Mouse (Mus musculus) limb, embryonic 10.5 days (tissue): ENCODE results near the gene Dedd. TPM values are rescaled to one million over a fixed set of nuclear protein-coding genes. Genes with fewer than 3 reads are reported as not detected.
"Not testable (repeated sequence)": the region's sequence is repeated elsewhere in the genome, so short reads cannot be mapped to it uniquely, and the experiment has no call there.

Source experiments
- DNase-seq: peaks from one replicate; pipeline ENCODE4 v3.0.0-alpha.2; 2017; ENCODE audit warnings: low spot score
- H3K27ac ChIP-seq: fragments of 300-500 bp; sonication (generic); 2 replicates; pipeline ENCODE4 v1.5.1; 2016; ENCODE audit warnings: mild to moderate bottlenecking
- H3K27me3 ChIP-seq: fragments of 300-500 bp; sonication (generic); 2 replicates; pipeline ENCODE4 v1.6.1; 2016; ENCODE audit warnings: low read depth, mild to moderate bottlenecking; ENCODE audit not compliant: poor library complexity, severe bottlenecking
- H3K36me3 ChIP-seq: fragments of 300-500 bp; sonication (generic); 2 replicates; pipeline ENCODE4 v1.6.1; 2016; ENCODE audit warnings: mild to moderate bottlenecking, moderate library complexity
- H3K4me1 ChIP-seq: fragments of 300-500 bp; sonication (generic); 2 replicates; pipeline ENCODE4 v1.6.1; 2016
- H3K4me3 ChIP-seq: fragments of 300-500 bp; sonication (generic); 2 replicates; pipeline ENCODE4 v1.5.1; 2016; ENCODE audit warnings: mild to moderate bottlenecking, moderate library complexity
- H3K9me3 ChIP-seq: fragments of 300-500 bp; sonication (generic); replicated peaks from 2 replicates; pipeline ENCODE4 v1.6.1; 2016; ENCODE audit warnings: mild to moderate bottlenecking
- WGBS: fragments of 180-500 bp; shearing (Covaris S2); methylation state at CpG from one replicate; pipeline ENCODE4 v1.1.7; 2016; 5-methylcytosine and 5-hydroxymethylcytosine counted together
- polyA plus RNA-seq: library from polyadenylated mRNA; unstranded; fragments of >200 nt; fragmentation: Nextera tagmentation; extraction: Ambion mirVana; gene quantifications from 2 replicates; pipeline ENCODE4 v1.2.1, GENCODE M21; 2016

The Dedd gene
- polyA plus RNA-seq, 1 experiment from 2014 or later = 50.5 TPM

- Histone ChIP-seq H3K27me3 (no peaks in the 10 kb centered on the region), H3K9me3 (no peaks in the 10 kb centered on the region), H3K36me3 (peaks cover 16% of the 10 kb centered on the region), H3K4me1 (peaks cover 22% of the 10 kb centered on the region), H3K4me3 (no peak overlapping the region), H3K27ac (no peak overlapping the region)
- WGBS = 81% methylated on average over 2 of the region's 2 CpGs
- DNase-seq = no peak
Measured at GRCm38 (mm10) chr1:171325571-171325970, 3.4 kb upstream of the Dedd start.

- H3K27me3 ChIP-seq, DNase-seq, H3K27ac ChIP-seq, H3K4me3 ChIP-seq, H3K9me3 ChIP-seq: not testable (repeated sequence)
- 90% methylated on average over 4 of the region's 4 CpGs for WGBS
- peaks cover 16% of the 10 kb centered on the region for H3K36me3 ChIP-seq
- peaks cover 31% of the 10 kb centered on the region for H3K4me1 ChIP-seq
Measured at GRCm38 (mm10) chr1:171326588-171326987, 2.4 kb upstream of the Dedd start.

- peaks cover 31% of the 10 kb centered on the region for H3K4me1 ChIP-seq
- H3K27me3 ChIP-seq = no peaks in the 10 kb centered on the region
- H3K4me3 ChIP-seq = peak overlapping the region; percentile 89
- peak overlapping the region; percentile 99 for H3K27ac ChIP-seq
- peaks cover 28% of the 10 kb centered on the region for H3K36me3 ChIP-seq
- DNase-seq = peak; percentile 31
- WGBS = 45% methylated on average over 9 of the region's 9 CpGs
- no peaks in the 10 kb centered on the region for H3K9me3 ChIP-seq
Measured at GRCm38 (mm10) chr1:171328244-171328643, 701 bp upstream of the Dedd start.

- peaks cover 31% of the 10 kb centered on the region for H3K4me1 ChIP-seq
- 1% methylated on average over 52 of the region's 61 CpGs for WGBS
- H3K36me3 ChIP-seq = peaks cover 38% of the 10 kb centered on the region
- no peaks in the 10 kb centered on the region for H3K9me3 ChIP-seq
- H3K27ac ChIP-seq = peak overlapping the region; percentile 99
- DNase-seq = peak; percentile 94
- peak overlapping the region; percentile 89 for H3K4me3 ChIP-seq
- H3K27me3 ChIP-seq = no peaks in the 10 kb centered on the region
Measured at GRCm38 (mm10) chr1:171329433-171330215, 679 bp downstream of the Dedd start.

- Histone ChIP-seq H3K27ac (peak overlapping the region; percentile 99), H3K9me3 (no peaks in the 10 kb centered on the region), H3K27me3 (no peaks in the 10 kb centered on the region), H3K36me3 (peaks cover 36% of the 10 kb centered on the region), H3K4me3 (peak overlapping the region; percentile 89), H3K4me1 (peaks cover 31% of the 10 kb centered on the region)
- DNase-seq = no peak
- WGBS = under 1% methylated on average over 4 of the region's 4 CpGs
Measured at GRCm38 (mm10) chr1:171330216-171330560, 1.2 kb downstream of the Dedd start.

- Histone ChIP-seq H3K9me3 (peaks cover 5% of the 10 kb centered on the region; the same call in 1 of the 2 replicates), H3K4me1 (peaks cover 17% of the 10 kb centered on the region), H3K4me3 (no peak overlapping the region), H3K27me3 (no peaks in the 10 kb centered on the region), H3K27ac (no peak overlapping the region), H3K36me3 (peaks cover 71% of the 10 kb centered on the region)
- WGBS = 96% methylated on average over 16 of the region's 16 CpGs
- no peak for DNase-seq
Measured at GRCm38 (mm10) chr1:171342262-171343207, 13.6 kb downstream of the Dedd start.

GRCm38 (mm10) chr1:171343922-171344677 lies 15.2 kb downstream of the Dedd start:
- no peaks in the 10 kb centered on the region for H3K27me3 ChIP-seq
- no peak for DNase-seq
- peak overlapping the region; percentile 87 for H3K4me3 ChIP-seq
- H3K27ac ChIP-seq = no peak overlapping the region
- H3K9me3 ChIP-seq = peaks cover 5% of the 10 kb centered on the region; the same call in 1 of the 2 replicates
- H3K36me3 ChIP-seq = peaks cover 65% of the 10 kb centered on the region
- 84% methylated on average over 9 of the region's 9 CpGs for WGBS
- peaks cover 17% of the 10 kb centered on the region for H3K4me1 ChIP-seq

- peak overlapping the region; percentile 87 for H3K4me3 ChIP-seq
- H3K36me3 ChIP-seq = peaks cover 62% of the 10 kb centered on the region
- peaks cover 5% of the 10 kb centered on the region; the same call in 1 of the 2 replicates for H3K9me3 ChIP-seq
- H3K27ac ChIP-seq = peak overlapping the region; percentile 88; the same call in 1 of the 2 replicates
- peaks cover 17% of the 10 kb centered on the region for H3K4me1 ChIP-seq
- WGBS = 77% methylated on average over 9 of the region's 9 CpGs
- no peak for DNase-seq
- no peaks in the 10 kb centered on the region for H3K27me3 ChIP-seq
Measured at GRCm38 (mm10) chr1:171344715-171345114, 15.8 kb downstream of the Dedd start.

GRCm38 (mm10) chr1:171345225-171346094 lies 16.5 kb downstream of the Dedd start, which contains the start of the genes Nit1 and Pfdn2:
Gene Nit1, minus strand, starts transcription at chr1:171345646.
Gene Pfdn2, plus strand, starts transcription at chr1:171345670.
- peak; percentile 98 for DNase-seq
- Histone ChIP-seq H3K36me3 (peaks cover 54% of the 10 kb centered on the region), H3K4me1 (peaks cover 17% of the 10 kb centered on the region), H3K9me3 (peaks cover 5% of the 10 kb centered on the region; the same call in 1 of the 2 replicates), H3K4me3 (peak within 1 kb of the TSS; percentile 87), H3K27me3 (no peaks in the 10 kb centered on the region), H3K27ac (peak within 1 kb of the TSS; percentile 88)
- WGBS = 1% methylated on average over 53 of the region's 53 CpGs

GRCm38 (mm10) chr1:171346095-171346450 lies 17.1 kb downstream of the Dedd start:
- Histone ChIP-seq H3K4me1 (peaks cover 17% of the 10 kb centered on the region), H3K4me3 (peak overlapping the region; percentile 87), H3K27ac (peak overlapping the region; percentile 88), H3K36me3 (peaks cover 48% of the 10 kb centered on the region), H3K9me3 (peaks cover 5% of the 10 kb centered on the region; the same call in 1 of the 2 replicates), H3K27me3 (no peaks in the 10 kb centered on the region)
- peak; percentile 38 for DNase-seq
- under 1% methylated on average over 14 of the region's 14 CpGs for WGBS

- H3K4me1 ChIP-seq = peaks cover 17% of the 10 kb centered on the region
- H3K4me3 ChIP-seq = no peak overlapping the region
- H3K27ac ChIP-seq = no peak overlapping the region
- peaks cover 5% of the 10 kb centered on the region; the same call in 1 of the 2 replicates for H3K9me3 ChIP-seq
- DNase-seq = no peak
- peaks cover 26% of the 10 kb centered on the region for H3K36me3 ChIP-seq
- no peaks in the 10 kb centered on the region for H3K27me3 ChIP-seq
- WGBS = 95% methylated on average over 3 of the region's 3 CpGs
Measured at GRCm38 (mm10) chr1:171348665-171349064, 19.7 kb downstream of the Dedd start.
